Mouse (Mus musculus) stomach, postnatal 0 days (tissue): ENCODE results near the gene Kirrel2. TPM values are rescaled to one million over a fixed set of nuclear protein-coding genes. Genes with fewer than 3 reads are reported as not detected.
A peak's percentile ranks its signal among the peaks of the same experiment; 100 is the strongest.

Experiments
- ATAC-seq: fragments of 200-750 bp; cut with Nextera tagmentation; 2 replicates; pipeline ENCODE4 v1.8.0; 2017; ENCODE audit not compliant: low FRiP score, low TSS enrichment
- DNase-seq: peaks from one replicate; pipeline ENCODE4 v3.0.0-alpha.2; 2016; ENCODE audit warnings: low spot score
- H3K27ac ChIP-seq: fragments of 300-500 bp; sonication (generic); replicated peaks from 2 replicates; pipeline ENCODE4 v1.5.1; 2014; ENCODE audit warnings: mild to moderate bottlenecking, control low read depth
- H3K27me3 ChIP-seq: fragments of 300-500 bp; sonication (generic); 2 replicates; pipeline ENCODE4 v1.6.1; 2014; ENCODE audit warnings: low read length; ENCODE audit not compliant: control insufficient read depth, insufficient read depth
- H3K36me3 ChIP-seq: fragments of 300-500 bp; sonication (generic); 2 replicates; pipeline ENCODE4 v1.6.1; 2014; ENCODE audit warnings: low read length, mixed read lengths; ENCODE audit not compliant: control insufficient read depth, insufficient read depth
- H3K4me1 ChIP-seq: fragments of 300-500 bp; sonication (generic); replicated peaks from 2 replicates; pipeline ENCODE4 v1.6.1; 2014; ENCODE audit warnings: antibody characterized with exemption; ENCODE audit not compliant: control insufficient read depth, insufficient read depth
- H3K4me2 ChIP-seq: fragments of 300-500 bp; sonication (generic); replicated peaks from 2 replicates; pipeline ENCODE4 v1.6.1; 2014; ENCODE audit warnings: low read depth, mild to moderate bottlenecking, control low read depth, moderate library complexity
- H3K4me3 ChIP-seq: fragments of 300-500 bp; sonication (generic); 2 replicates; pipeline ENCODE4 v1.5.1; 2014; ENCODE audit warnings: low read depth, low read length, control low read depth
- H3K9ac ChIP-seq: fragments of 300-500 bp; sonication (generic); 2 replicates; pipeline ENCODE4 v1.6.1; 2014; ENCODE audit warnings: mild to moderate bottlenecking, low read length, control low read depth, mixed read lengths
- H3K9me3 ChIP-seq: fragments of 300-500 bp; sonication (generic); 2 replicates; pipeline ENCODE4 v1.6.1; 2016; ENCODE audit warnings: low read length; ENCODE audit not compliant: control insufficient read depth
- CTCF ChIP-seq: IDR thresholded peaks from 2 replicates; pipeline ENCODE4 v1.5.1; 2016; ENCODE audit warnings: antibody characterized with exemption, low read depth, mild to moderate bottlenecking, moderate library complexity
- EP300 ChIP-seq: optimal IDR thresholded peaks from 2 replicates; pipeline ENCODE3; 2016; ENCODE audit warnings: antibody characterized with exemption
- WGBS: fragments of 180-500 bp; shearing (Covaris S2); extraction: QIAGEN DNeasy Blood & Tissue Kit; methylation state at CpG from one replicate; pipeline ENCODE4 v1.1.7; 2014; 5-methylcytosine and 5-hydroxymethylcytosine counted together
- polyA plus RNA-seq: library from polyadenylated mRNA; unstranded; fragments of >200 nt; fragmentation: Nextera tagmentation; extraction: Ambion mirVana; gene quantifications from 2 replicates; pipeline ENCODE4 v1.2.1, GENCODE M21; 2015

Kirrel2 gene
- polyA plus RNA-seq, 1 experiment from 2014 or later = 0.18 TPM

DNA sequence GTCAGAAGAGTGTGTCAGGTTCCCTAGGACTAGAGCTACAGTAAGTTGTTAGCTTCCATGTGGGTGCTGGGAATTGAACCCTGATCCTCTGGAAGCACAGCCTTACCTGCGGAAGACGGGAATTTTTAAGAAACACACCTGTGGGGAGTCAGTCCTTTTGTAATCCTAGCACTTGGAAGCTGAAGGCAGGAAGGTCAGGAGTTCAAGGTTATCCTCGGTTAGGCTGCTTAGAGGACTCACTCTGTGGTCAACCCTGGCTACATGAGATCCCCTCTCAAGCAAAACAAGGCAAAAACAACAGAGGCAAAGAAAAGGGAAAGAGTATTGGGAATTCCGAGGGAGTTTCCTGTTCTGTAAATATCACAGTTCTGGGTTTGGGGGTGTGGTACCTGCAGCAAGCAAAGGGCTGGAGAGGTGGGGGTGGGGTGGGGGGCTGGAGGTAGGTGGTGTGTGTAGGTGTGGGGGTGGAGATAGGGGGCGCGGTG is 7.4 kb upstream of the Kirrel2 start:
- H3K4me3 ChIP-seq = no peak overlapping the region
- no peaks in the 10 kb centered on the region for H3K36me3 ChIP-seq
- H3K4me2 ChIP-seq = no peak overlapping the region
- ATAC-seq = no peak
- WGBS = 15% methylated on average over 6 of the region's 6 CpGs
- H3K9me3 ChIP-seq = no peaks in the 10 kb centered on the region
- no peak overlapping the region for H3K9ac ChIP-seq
- H3K27ac ChIP-seq = no peak overlapping the region
- no peak for DNase-seq
- H3K4me1 ChIP-seq = no peaks in the 10 kb centered on the region
- H3K27me3 ChIP-seq = peaks cover 12% of the 10 kb centered on the region; the same call in 1 of the 2 replicates
- TF ChIP-seq CTCF = no peak
- no peak for TF ChIP-seq EP300

GRCm38 (mm10) chr7:30463996-30464395 is 6.5 kb upstream of the Kirrel2 start:
- DNase-seq (no peak), ATAC-seq (no peak)
- TF ChIP-seq CTCF (no peak), EP300 (no peak)
- WGBS = 19% methylated on average over 4 of the region's 4 CpGs
- Histone ChIP-seq H3K9me3 (no peaks in the 10 kb centered on the region), H3K36me3 (no peaks in the 10 kb centered on the region), H3K9ac (no peak overlapping the region), H3K4me2 (no peak overlapping the region), H3K4me3 (no peak overlapping the region), H3K27me3 (peaks cover 12% of the 10 kb centered on the region; the same call in 1 of the 2 replicates), H3K27ac (no peak overlapping the region), H3K4me1 (no peaks in the 10 kb centered on the region)

- no peak for TF ChIP-seq CTCF
- TF ChIP-seq EP300 = no peak
- no peak for ATAC-seq
- H3K4me1 ChIP-seq = no peaks in the 10 kb centered on the region
- no peaks in the 10 kb centered on the region for H3K9me3 ChIP-seq
- H3K27ac ChIP-seq = no peak overlapping the region
- WGBS = 35% methylated on average over 7 of the region's 7 CpGs
- H3K4me3 ChIP-seq = no peak overlapping the region
- peaks cover 12% of the 10 kb centered on the region; the same call in 1 of the 2 replicates for H3K27me3 ChIP-seq
- H3K4me2 ChIP-seq = no peak overlapping the region
- H3K9ac ChIP-seq = no peak overlapping the region
- no peaks in the 10 kb centered on the region for H3K36me3 ChIP-seq
- DNase-seq = no peak
Observed at GRCm38 (mm10) chr7:30463568-30463967, 6.1 kb upstream of the Kirrel2 start.

DNA sequence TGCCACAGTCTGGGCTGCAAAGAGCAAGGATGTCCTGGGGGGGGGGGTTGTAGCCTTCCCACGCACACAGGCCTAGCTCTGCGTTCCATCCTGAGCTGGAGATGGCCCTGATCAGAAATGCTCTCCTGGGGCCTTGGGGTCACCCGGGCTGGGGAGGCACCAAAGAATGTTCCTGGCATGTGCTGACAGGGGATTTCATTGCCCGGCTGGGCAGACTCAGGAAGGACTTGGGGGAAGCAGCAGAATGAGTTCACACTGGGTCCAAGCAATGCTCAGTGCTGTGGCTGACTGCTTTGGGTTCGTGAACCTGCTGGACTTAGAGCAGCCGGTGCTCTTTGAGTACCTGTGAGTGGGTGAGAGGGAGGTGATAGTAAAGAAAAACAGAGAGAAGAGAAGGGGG is 2.0 kb upstream of the Kirrel2 start:
- no peaks in the 10 kb centered on the region for H3K9me3 ChIP-seq
- 41% methylated on average over 6 of the region's 6 CpGs for WGBS
- H3K9ac ChIP-seq = no peak overlapping the region
- ATAC-seq = no peak
- H3K4me3 ChIP-seq = no peak overlapping the region
- H3K27ac ChIP-seq = no peak overlapping the region
- H3K4me2 ChIP-seq = no peak overlapping the region
- no peaks in the 10 kb centered on the region for H3K4me1 ChIP-seq
- H3K36me3 ChIP-seq = no peaks in the 10 kb centered on the region
- peaks cover 20% of the 10 kb centered on the region for H3K27me3 ChIP-seq
- no peak for DNase-seq
- no peak for TF ChIP-seq CTCF

DNA sequence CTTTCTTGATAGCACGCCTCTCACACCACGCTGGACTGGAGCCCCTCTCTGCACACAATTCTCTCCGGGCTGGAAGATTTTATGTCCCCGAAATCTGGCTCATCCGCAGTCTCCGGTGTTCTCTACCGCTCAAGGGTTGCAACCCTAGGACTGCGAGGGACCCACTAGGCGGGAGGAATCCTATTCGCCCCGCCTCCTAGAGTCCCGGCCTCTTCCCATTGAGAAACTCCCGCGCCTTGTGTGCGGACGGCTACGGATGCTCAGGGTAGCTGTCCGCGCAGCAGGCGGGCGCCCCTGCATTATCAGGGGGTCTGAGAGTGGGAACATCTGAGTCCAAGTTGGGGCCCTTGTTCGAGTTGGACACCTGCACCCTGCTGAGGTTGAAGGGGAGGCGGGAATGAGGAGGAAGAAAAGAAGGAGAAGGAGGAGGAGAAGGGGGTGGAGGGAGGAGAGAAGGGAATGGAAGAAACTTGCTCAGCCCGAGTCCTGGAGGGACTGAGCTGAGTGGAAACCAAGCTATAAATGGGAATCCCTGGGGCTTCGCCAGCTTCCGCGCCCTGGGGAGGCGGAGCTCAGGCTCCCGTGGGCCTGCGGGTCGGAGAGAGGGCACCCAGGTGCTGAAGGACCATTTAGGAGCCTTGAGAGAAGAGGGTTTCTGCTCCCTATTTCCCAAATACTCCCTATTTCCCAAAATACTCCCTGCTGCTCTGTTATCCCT is 420 bp downstream of the Kirrel2 start:
- peak overlapping the region; percentile 6; the same call in 1 of the 2 replicates for H3K4me3 ChIP-seq
- H3K27ac ChIP-seq = no peak overlapping the region
- TF ChIP-seq EP300 (no peak), CTCF (no peak)
- 0 out of 2 replicates have a peak, but pooled peaks cover 2% of the 10 kb centered on the region for H3K4me1 ChIP-seq
- H3K9ac ChIP-seq = no peak overlapping the region
- H3K9me3 ChIP-seq = no peaks in the 10 kb centered on the region
- H3K36me3 ChIP-seq = no peaks in the 10 kb centered on the region
- peaks cover 23% of the 10 kb centered on the region for H3K27me3 ChIP-seq
- ATAC-seq (no peak), DNase-seq (no peak)
- peak overlapping the region; percentile 34 for H3K4me2 ChIP-seq
- WGBS = under 1% methylated on average over 31 of the region's 31 CpGs

- 0 out of 2 replicates have a peak overlapping the region, but pooled peaks have one; percentile 6 for H3K4me3 ChIP-seq
- H3K36me3 ChIP-seq = no peaks in the 10 kb centered on the region
- TF ChIP-seq CTCF = no peak
- TF ChIP-seq EP300 = no peak
Observed at GRCm38 (mm10) chr7:30456487-30456886, 1.0 kb downstream of the Kirrel2 start.

More at GRCm38 (mm10) chr7:30456487-30456886, 1.0 kb downstream of the Kirrel2 start:
- Histone ChIP-seq H3K27me3 (peaks cover 23% of the 10 kb centered on the region), H3K4me1 (0 out of 2 replicates have a peak, but pooled peaks cover 2% of the 10 kb centered on the region), H3K27ac (no peak overlapping the region), H3K9ac (no peak overlapping the region), H3K4me2 (no peak overlapping the region; the same call in 1 of the 2 replicates), H3K9me3 (no peaks in the 10 kb centered on the region)
- no peak for ATAC-seq
- DNase-seq = no peak
- WGBS = 1% methylated on average over 9 of the region's 9 CpGs
